Mouse (Mus musculus): Measurements from ENCODE around the gene Cnot4.
"Not testable (repeated sequence)": the region's sequence is repeated elsewhere in the genome, so short reads cannot be mapped to it uniquely, and the experiment has no call there.

Gene Cnot4

DNA sequence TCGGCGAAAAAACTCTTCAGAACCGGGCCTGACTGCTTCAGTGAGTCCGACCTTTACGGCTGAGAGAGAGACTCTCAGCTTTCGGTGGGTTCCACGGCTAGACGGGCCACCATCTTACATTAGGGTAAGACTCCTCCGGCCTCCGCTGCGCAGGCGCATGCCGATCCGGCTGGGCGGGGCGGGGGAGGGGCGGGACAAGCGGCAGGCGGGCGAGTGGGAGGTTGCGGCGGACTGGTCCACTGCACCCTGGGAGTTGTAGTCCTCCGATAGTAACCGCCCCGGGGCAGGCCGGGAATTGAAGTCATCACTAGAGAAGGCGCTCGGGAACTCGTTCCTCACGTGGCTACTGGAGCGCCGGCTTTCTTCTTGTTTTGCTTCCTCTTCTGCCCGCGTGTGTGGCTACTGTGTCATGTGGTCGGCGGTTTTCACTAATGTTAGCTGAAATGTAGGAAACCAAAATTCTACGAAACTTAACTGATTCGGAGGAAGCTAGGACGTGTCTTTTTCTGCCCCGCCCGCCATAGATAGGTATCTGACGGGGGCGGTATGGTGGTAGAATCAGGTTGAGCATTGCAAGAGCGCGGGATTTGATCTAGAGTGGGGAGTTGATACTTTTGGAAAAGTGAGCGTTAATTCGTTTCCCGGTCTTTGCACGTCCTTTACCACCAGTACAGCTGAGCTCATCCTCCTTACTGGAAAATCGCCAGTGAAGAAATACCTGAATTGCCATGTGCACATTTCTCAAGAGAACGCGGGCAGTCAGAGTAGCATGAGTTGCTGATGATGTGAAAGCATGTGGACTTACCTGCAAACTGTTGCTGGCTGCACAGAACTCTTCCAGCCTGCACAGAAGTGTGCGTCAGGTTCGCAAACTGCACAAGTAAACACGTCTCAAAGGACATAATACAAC is at the start of gene Cnot4:
Gene Cnot4 (minus strand): TSS at position 146 of the 910 bp plus-strand sequence.
- peak; percentile 98 to 99 for DNase-seq

DNA sequence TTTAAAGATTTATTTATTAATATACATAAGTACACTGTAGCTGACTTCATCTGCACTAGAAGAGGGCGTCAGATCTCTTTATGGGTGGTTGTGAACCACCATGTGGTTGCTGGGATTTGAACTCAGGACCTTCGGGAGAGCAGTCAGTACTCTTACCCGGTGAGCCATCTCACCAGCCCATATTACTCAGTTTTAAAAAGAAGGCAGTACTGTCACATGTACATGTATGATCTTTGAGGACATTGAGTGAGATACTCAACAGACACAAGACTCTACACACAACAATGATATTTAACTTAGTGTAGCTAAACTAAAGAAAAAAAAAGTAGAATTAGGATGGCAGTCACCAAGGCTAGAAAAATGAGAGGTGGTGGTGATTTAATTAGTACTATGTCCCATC is 45.8 kb upstream of the Cnot4 start:
- not testable (repeated sequence) for DNase-seq

DNA sequence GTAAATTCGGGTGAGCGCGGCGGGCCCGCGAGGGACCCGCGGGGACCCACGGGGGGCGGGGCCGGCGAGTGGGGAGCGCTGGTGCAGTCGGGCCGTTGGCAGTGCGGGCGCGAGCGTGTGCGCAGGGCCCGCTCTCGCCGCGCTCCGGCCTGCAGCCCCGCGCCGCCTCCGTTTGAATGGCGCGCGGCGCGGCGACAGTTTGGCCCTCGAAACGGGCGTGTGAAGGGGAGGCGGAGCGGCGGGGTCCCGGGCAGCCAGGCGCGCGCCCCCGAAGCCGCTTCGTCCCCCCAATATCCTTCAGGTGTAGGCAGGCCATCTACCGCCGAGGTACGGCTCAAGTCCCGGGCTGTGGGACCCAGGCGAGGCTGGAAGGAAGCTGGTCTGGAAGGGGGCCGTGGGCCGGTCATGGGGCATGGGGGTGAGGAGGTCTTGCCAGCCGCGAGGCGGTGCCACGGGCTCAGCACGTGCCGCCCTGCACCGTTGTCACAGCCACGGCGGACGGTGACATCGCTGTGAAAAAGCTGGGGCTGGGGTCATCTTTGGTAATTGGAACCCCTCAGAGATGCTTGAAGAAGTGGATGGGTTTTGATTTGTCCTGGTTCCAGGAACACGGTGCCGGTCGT is 44.2 kb upstream of the Cnot4 start:
- DNase-seq: peak in 1 of 2 experiments; percentile 57

DNA sequence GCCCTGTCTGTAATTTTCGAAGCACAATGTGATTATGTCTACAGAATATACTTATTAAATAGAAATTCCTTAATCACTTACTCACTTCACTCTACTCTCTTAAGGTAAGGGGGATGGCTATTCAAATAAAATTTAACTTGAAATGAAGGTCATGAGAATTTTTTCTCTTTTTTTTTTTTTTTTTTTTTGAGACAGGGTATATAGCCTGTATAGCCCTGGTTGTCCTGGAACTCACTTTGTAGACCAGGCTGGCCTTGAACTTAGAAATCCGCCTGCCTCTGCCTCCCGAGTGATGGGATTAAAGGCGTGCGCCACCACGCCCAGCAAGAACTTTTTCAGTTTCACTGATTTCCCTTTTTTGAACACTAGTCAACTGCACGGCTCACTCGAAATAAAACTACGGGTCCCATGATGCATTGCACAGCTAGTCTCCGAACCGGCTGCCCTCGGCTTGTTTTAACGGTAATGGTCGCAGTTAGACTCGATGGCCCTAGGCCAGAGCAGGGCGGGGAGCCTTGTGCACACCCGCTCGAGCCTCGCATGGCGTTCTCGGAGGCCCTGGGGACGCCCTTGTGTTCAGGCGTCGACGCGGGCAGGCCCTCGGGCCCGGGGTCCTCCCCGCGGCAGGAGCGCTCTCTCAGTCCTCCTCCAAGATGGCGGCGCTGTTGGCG is 43.6 kb upstream of the Cnot4 start, which contains the start of gene Nup205:
Gene Nup205 (plus strand): TSS at position 443 of the 671 bp plus-strand sequence.
- peak; percentile 86 to 87 for DNase-seq

DNA sequence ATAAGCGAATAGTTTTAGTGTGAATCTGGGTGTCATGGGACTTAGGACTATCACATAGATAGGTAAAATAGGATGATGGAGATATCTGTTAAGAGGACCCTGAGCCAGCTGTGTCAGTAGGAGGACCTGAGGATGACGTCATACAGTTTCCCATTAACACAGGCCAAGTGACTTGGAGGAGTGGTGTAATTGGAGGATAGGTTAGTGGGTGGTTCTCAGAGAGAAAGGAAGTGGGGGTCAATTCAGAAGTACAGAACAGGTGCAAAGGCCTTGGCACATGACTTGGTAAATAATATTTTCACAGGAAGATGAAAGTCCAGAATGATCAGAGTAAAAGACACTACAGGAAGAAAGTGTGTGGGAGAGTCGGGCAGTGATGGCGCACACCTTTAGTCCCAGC is 39.7 kb upstream of the Cnot4 start:
- no peak for DNase-seq

DNA sequence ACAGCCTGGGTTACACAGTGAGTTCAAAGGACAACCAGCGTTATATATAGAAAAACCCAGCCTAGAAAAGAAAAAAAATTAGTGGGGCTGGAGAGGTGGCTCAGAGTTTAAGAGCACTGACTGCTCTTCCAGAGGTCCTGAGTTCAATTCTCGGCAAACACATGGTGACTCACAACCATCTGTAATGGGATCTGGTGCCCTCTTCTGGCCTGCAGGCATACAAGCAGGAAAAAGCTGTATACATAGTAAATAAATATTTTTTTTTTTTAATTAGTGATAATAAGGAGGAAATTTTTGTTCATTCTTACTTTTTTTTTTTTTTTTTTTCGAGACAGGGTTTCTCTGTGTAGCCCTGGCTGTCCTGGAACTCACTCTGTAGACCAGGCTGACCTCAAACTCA is 38.5 kb upstream of the Cnot4 start:
- not testable (repeated sequence) for DNase-seq

DNA sequence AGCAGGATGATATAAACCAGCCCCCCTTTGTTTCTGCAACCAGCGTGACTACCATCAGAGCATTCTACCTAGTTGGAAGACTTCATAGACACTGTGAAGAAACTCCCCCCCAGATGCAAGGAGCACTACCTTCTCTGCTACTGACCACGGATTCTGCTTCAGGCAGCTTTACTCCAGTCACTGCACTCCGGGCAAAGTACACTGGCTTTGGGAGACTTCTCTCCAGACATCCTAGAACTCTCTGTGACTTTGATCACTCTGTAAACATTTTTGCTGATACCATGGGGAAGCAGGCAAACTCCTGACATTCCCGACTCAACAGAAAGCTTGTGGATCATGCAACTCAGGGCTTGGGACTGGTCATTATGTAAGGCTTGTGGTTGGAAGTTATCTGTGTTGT is 35.7 kb upstream of the Cnot4 start:
- no peak for DNase-seq

DNA sequence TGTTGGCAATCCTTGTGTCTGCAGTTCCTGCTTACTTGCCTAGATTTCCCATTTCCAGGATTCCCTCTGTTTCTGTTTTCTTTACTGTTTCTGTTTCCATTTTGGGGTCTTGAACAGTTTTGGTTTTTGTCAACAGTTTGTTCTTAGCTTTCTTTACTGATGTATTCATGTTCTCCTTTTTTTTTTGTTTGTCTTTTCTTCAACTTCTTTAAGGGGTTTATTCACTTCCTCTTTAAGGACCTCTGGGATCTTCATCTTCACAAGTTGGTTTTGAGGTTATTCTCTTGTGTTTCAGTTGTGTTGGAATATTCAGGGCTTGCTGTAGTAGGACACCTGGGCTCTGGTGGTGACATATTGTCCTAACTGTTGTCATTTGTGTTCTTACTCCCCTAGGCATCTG is 21.0 kb upstream of the Cnot4 start:
- no peak for DNase-seq

DNA sequence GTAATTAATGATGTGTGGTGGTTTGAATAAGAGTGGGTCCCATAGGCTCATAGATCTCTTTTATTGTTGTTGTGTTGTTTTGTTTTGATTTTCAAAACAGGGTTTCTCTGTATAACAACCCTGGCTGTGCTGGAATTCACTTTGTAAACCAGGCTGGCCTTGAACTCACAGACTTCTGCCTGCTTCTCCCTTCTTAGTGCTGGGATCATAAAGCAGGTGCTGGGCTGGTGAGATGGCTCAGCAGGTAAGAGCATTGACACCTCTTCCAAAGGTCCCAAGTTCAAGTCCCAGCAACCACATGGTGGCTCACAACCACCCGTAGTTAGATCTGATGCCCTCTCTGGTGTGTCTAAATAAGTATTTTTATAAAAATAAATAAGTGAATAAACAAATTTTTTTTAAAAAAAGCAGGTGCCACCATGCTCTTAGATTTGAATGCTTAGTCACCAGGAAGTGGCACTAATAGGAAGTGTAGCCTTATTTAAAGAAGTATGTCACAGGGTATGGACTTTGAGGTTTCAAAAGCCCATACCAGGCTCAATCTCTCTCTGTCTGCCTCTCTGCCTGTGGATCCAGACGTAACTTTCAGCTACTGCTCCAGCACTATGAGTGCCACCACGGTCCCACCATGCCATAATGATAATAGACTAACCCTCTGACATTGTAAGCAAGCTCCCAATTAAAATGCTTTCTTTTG is 14.3 kb upstream of the Cnot4 start:
- no peak for DNase-seq

DNA sequence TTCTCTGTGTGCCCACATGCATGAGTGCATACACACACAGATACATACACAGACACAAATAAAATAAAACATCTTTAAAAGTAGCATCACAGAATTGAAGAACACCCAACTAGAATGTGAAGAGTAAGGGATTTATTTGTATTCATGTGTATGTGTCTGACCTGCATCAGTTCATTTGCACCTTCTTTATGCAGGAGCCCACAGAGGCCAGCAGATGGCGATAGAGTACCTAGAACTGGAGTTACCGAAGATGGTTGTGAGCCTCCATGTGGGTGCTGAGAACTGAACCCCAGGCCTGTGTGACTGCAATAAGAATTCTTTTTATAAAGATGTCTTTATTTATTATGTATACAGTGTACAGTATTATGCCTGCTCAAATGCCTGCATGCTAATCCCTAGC is 12.0 kb upstream of the Cnot4 start:
- no peak for DNase-seq

DNA sequence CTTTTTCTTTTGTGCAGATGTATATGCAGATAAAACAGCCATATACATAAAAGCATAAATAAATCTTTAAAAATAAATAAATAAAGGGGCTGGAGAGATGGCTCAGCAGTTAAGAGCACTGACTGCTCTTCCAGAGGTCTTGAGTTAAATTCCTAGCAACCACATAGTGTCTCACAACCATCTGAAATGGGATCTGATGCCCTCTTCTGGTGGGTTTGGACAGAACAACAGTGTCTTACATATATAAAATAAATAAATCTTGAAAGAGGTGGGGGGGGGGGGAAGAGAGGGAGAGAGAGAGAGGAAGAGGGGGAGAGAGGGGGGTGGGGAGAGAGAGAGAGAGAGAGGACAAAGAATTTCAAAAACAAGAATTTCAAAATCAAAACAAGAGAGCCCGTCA is 6.8 kb upstream of the Cnot4 start:
- DNase-seq: no peak

DNA sequence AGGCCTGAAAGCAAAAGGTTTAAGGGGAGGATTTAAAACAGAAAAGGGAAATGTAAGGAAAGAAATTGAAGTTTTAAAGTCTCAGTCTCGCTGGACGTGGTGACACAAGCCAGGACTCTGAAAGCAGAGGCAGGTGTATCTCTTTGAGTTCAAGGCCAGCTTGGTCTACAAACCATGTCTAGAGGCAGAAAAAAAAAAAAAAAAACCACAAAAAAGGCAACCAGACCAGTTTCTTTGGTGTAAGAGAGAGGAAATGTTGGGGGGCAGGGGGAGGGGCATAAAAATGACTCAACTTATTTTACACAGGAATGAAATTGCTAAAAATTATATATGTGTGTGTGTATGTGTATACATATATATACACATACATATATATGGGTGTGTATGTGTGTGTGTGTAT is 1.3 kb upstream of the Cnot4 start:
- no peak for DNase-seq

DNA sequence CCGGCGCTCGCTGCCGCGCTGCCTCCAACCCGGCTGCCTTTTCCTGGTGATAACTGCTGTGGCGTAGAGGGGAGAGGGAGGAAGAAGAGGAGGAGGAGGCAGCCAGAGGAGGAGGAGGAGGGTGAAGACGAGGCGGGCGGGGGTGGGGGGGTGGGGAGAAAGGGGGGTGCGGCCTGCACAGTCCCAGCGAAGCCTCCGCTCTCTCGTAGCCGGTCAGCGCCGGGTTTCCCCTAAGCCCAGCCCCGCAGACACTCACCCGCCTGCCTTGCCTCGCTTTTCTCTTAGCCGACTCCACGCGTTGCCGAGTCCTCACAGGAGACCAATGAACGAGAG is 312 bp downstream of the Cnot4 start:
- no peak for DNase-seq

DNA sequence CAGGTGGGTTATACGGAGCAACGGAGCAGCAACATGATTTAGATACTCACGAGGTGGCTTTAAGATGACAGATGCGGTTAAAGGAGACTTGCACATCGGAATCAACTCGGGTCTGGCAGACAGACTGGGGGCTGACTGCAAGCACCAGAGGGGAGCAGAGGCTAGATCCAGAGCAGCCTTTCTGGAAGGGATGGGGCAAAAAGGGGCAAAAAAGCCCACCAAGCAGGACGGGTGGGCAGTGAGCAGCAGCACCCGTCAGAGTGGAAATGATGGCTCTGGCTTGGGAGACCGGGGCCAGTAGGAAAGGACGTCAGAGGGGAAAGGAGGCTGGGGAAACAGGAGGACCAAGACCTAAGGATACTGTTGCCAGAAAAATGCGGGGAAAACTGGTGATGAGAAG is 718 bp downstream of the Cnot4 start:
- DNase-seq: no peak

DNA sequence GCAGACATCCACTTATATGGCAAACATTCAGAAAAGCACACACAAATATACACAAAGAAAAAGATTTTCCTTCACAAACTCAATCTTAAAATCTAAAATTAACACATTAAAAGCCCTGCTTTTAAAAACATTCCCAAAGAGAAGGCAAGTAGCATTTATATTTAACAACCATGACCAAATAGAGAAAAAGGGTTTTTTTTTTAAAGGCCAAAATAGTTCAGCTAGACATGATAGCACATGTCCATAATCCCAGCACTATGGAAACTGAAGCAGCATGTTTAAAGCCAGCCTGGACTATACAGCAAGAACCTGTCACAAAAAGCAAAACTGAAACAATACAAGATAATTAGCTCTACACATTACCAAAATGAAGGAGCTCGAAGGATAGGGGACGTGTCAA is 11.0 kb downstream of the Cnot4 start:
- no peak for DNase-seq

DNA sequence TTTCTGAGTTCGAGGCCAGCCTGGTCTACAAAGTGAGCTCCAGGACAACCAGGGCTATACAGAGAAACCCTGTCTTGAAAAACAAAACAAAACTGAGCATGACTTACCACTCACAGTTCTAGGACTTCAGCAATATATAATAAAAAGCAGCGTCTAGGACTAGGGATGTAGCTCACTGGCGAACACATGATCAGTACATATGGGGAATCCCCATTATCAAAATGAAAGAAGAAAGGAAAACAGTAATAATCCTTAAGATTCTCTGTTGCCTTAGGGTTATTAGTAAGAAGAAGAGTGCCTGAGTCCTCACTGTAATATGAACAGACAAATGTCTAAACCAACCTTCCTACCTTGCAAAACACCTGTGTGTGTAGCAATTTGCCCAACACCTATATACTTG is 11.6 kb downstream of the Cnot4 start:
- no peak for DNase-seq

DNA sequence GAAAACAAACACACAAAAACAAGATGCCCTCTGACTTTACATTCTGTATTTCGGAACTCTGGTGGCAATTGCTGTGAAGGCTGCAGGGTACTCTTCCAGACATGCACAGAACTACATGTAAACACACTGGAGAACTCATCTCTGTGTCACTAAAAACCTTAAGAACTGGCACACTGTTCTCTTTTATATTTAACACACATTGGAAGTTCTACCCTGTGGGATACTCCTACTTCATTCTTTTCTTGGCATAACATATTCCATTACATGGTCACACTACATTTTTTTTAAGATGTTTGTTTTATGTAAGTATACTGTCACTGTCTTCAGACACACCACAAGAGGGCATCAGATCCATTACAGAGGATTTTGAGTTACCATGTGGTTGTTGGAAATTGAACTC is 31.1 kb downstream of the Cnot4 start:
- DNase-seq: no peak

DNA sequence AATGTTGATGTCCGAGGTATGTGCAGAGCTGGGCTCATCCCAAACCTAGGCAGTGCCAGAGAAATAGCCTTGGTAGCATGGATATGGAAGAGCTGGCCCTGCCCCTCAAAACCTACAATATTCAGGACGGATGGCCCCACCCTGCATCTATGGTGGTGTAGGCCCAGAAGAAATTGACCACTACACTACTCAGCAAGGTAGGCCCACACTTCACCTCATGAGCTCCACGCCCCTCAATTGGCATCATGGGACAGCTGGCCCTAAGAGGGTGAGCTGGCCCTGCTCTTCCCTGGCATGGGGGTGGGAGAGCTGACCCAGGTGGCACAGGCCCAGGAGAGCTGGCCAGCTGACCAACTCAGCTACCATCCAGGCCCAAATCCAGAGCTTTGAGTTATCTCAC is 48.6 kb downstream of the Cnot4 start:
- no peak for DNase-seq

DNA sequence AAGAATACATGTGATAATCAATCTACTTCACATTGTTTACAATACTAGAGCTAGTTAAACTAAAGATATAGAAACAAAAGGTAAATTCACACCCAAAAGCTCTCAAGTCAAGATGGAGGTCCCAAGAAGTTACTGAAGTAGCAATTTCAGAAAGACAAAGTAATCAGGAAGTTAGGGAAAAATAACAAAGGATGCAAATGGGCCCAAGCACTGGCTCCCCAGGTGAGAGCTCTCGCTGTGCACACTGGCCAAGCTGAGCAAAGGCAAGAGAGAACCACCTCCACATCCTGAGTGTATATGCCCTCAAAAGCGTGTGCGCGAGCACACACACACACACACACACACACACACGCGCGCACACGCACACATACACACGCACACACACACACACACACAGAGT is 58.4 kb downstream of the Cnot4 start:
- DNase-seq: no peak

DNA sequence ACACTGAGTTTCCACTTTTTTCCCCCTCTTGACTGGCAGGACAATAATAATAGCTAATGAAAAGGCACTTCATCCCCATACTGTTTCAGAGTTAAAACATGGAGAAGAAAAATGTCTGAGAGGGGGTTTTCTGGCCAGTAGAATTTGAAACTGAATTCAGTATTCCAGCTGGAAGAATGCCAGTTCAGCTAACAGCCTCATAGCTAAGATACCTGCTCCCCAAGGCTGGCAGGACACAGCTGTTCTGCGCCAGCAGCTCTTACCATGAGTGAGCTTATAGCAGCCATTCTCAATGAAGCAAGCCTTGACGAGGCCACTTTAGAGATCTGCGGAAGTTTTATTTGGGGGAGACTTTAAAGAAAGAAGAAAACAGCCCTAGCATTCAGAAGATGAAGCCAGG is 62.3 kb downstream of the Cnot4 start:
- DNase-seq: no peak

DNA sequence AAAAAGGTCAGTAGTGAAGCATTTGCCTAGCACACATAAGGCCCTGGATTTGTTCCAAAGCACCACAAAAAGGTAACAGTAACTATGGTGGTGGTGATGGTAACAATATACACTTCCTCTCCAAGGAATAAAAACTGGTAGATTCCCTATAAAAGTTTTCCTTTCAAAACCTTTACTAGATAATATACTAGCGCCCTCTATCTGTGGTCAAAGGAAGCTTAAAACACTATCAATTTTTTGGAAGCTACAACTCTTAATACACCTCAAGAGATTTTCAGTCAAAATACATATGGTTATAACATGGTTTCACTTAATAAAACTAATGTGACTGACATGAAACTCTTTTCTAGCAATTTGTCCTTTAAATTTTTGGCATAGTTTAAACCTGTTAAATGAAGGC is 71.1 kb downstream of the Cnot4 start:
- DNase-seq: no peak

DNA sequence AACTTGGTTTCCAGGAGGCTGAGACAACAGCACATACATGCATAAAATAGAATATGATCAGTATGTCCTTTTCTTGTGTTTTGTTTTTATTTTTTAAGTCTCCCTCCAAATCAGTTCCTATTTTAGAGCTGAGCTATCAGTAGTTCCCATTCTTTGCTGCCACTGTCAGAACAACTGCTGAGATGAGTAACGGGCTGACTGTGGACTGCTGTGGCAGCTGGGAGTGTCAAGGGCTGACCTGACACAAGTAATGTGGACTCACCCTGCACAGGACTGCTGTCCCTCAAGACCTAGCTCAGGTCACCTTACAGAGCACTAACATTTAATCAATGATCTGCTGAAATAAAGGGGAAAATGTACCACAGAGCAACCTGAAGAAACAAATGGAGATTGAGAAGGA is 90.4 kb downstream of the Cnot4 start:
- DNase-seq: no peak

DNA sequence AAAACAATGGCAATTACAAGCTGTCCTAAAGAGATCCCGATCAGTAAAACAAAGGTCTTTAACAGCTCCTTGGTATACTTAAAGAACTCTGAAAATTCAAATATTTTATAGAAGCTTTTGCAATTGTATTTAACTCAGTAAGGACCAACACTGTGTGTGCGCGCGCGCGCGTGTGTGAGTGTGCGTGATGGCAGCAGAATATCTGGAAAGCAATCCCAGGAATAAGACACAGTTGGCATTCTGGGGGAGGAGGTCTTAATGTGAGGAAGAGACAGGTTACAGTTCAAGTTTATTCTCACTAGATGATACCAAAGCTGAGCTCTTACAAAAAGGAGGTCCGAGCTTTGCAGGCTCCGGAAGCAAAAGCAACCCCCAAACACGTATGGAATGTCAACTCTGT is 100.2 kb downstream of the Cnot4 start:
- no peak for DNase-seq

All from lung, postnatal 4 days (tissue).